Mouse (Mus musculus): Measurements from ENCODE around the gene Dbf4. TPM values are rescaled to one million over a fixed set of nuclear protein-coding genes. Genes with fewer than 3 reads are reported as not detected.

Gene Dbf4
- polyA plus RNA-seq, 1 experiment: 49.5 TPM

GRCm38 (mm10) chr5:8374297-8374906, 48.1 kb downstream of the Dbf4 start:
- H3K27ac ChIP-seq (ENCODE audit: control insufficient read depth, insufficient read depth, low read depth, low read length, poor library complexity): no peak overlapping the region
- TF ChIP-seq CTCF (IDR thresholded peaks at IDR 0.05; ENCODE audit: control insufficient read depth, insufficient read depth, low read length) (no peak), POLR2A (IDR thresholded peaks at IDR 0.05; ENCODE audit: borderline replicate concordance, control insufficient read depth, low read depth, low read length) (no peak)
- H3K4me3 ChIP-seq (replicated peaks; ENCODE audit: control insufficient read depth, low read depth, low read length): no peak overlapping the region
- H3K4me1 ChIP-seq (ENCODE audit: control insufficient read depth, insufficient read depth, low read length): no peaks in the 10 kb centered on the region
- WGBS: 79% methylated on average over 5 of the region's 5 CpGs

- H3K27ac ChIP-seq (ENCODE audit: control insufficient read depth, insufficient read depth, low read depth, low read length, poor library complexity): no peak overlapping the region
- H3K4me1 ChIP-seq (ENCODE audit: control insufficient read depth, insufficient read depth, low read length): no peaks in the 10 kb centered on the region
- no peak for TF ChIP-seq CTCF (IDR thresholded peaks at IDR 0.05; ENCODE audit: control insufficient read depth, insufficient read depth, low read length)
- no peak for TF ChIP-seq POLR2A (IDR thresholded peaks at IDR 0.05; ENCODE audit: borderline replicate concordance, control insufficient read depth, low read depth, low read length)
- WGBS: 76% methylated on average over 4 of the region's 4 CpGs
- H3K4me3 ChIP-seq (replicated peaks; ENCODE audit: control insufficient read depth, low read depth, low read length): no peak overlapping the region
These were observed 49.1 kb downstream of the Dbf4 start for GRCm38 (mm10) chr5:8373415-8373814.

DNA sequence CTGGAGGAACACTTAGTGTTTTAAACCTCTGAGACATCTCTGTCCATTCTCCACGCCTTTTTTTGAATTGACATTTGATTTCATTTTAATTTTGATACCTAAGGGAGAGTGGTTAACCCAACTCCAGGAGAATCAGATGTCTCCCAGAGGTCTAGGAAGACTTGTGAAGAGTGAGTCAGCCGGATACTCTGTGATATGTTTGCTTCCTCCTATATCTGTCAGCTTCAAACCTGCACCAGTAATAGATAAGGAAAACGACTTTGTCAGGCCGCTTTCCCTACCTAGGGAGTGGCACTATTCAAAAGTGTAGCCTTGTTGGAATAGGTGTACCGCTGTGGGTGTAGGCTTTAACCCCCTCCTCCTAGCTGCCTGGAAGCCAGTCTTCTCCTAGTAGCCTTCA, 53.7 kb downstream of the Dbf4 start:
- 66% methylated on average over 5 of the region's 5 CpGs for WGBS
- TF ChIP-seq POLR2A (IDR thresholded peaks at IDR 0.05; ENCODE audit: borderline replicate concordance, control insufficient read depth, low read depth, low read length): no peak
- TF ChIP-seq CTCF (IDR thresholded peaks at IDR 0.05; ENCODE audit: control insufficient read depth, insufficient read depth, low read length): no peak

DNA sequence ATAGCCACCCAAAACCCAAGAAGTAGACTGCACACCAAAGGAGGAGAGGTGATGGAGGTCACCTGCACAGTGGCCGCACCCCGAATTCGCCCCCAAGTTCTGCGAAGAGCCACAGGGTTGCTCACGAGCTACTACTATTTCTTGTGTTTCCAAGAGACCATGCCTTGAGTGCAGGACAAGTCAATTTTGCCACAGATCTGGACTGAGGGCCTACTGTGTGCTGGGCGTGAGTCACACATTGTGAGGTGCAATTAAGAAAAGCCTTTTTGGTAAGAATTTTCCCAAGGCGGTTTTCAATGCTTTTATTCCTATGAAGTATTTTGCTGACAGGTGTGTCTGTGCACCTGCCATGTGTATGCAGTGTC, 54.2 kb downstream of the Dbf4 start:
- no peaks in the 10 kb centered on the region for H3K4me1 ChIP-seq (ENCODE audit: control insufficient read depth, insufficient read depth, low read length)

More for the DNA sequence above, 53.7 kb downstream of the Dbf4 start:
- Histone ChIP-seq H3K27ac (ENCODE audit: control insufficient read depth, insufficient read depth, low read depth, low read length, poor library complexity) (no peak overlapping the region), H3K4me3 (replicated peaks; ENCODE audit: control insufficient read depth, low read depth, low read length) (no peak overlapping the region), H3K4me1 (ENCODE audit: control insufficient read depth, insufficient read depth, low read length) (no peaks in the 10 kb centered on the region)

DNA sequence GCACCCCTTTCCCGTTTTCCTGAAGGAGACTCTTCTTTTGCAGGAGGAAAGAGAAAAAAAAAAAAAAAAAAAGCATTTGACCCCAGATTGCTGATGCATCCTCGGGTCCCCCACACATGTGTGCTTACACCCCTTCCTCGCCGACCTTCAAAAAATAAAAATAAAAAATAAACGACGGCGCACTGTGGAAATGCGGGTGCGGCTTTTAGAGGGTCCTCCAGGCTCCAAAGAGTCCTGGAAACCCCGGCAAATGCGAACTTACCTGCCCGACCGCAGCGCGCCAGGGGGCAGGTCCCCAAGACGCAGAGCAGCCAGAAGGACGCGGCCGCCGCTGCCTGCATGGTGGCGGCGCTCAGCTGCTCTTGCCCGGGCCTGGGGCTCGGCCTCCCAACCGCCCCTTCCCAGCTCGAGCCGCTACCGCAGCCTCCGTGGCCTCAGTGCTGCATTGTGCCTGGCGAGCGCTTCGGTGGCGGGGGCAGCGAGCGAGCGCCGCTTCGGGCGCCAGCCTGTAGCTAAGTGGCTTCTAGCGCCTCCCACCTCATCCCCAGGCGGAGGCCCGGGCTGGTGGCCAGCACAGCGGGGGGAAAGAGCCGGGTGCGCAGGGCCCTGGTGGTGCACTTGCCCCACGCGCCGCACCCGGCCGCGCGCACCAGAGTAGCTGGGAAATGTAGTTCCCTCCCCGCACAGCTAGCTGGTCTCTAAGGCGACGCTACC, 54.7 kb downstream of the Dbf4 start, which contains the start of gene Adam22:
Gene Adam22, minus strand, starts transcription at position 547 of the 714 bp plus-strand sequence.
- Histone ChIP-seq H3K4me3 (replicated peaks; ENCODE audit: control insufficient read depth, low read depth, low read length) (no peak within 1 kb of the TSS), H3K27ac (ENCODE audit: control insufficient read depth, insufficient read depth, low read depth, low read length, poor library complexity) (no peak within 1 kb of the TSS; the same call in 1 of the 2 replicates), H3K4me1 (ENCODE audit: control insufficient read depth, insufficient read depth, low read length) (no peaks in the 10 kb centered on the region)
- WGBS: 1% methylated on average over 54 of the region's 55 CpGs
- TF ChIP-seq CTCF (IDR thresholded peaks at IDR 0.05; ENCODE audit: control insufficient read depth, insufficient read depth, low read length) (no peak), POLR2A (IDR thresholded peaks at IDR 0.05; ENCODE audit: borderline replicate concordance, control insufficient read depth, low read depth, low read length) (no peak)

More for the DNA sequence above, 54.2 kb downstream of the Dbf4 start:
- no peak overlapping the region for H3K27ac ChIP-seq (ENCODE audit: control insufficient read depth, insufficient read depth, low read depth, low read length, poor library complexity)
- H3K4me3 ChIP-seq (replicated peaks; ENCODE audit: control insufficient read depth, low read depth, low read length): no peak overlapping the region
- no peak for TF ChIP-seq POLR2A (IDR thresholded peaks at IDR 0.05; ENCODE audit: borderline replicate concordance, control insufficient read depth, low read depth, low read length)
- no peak for TF ChIP-seq CTCF (IDR thresholded peaks at IDR 0.05; ENCODE audit: control insufficient read depth, insufficient read depth, low read length)
- WGBS: 57% methylated on average over 7 of the region's 7 CpGs

DNA sequence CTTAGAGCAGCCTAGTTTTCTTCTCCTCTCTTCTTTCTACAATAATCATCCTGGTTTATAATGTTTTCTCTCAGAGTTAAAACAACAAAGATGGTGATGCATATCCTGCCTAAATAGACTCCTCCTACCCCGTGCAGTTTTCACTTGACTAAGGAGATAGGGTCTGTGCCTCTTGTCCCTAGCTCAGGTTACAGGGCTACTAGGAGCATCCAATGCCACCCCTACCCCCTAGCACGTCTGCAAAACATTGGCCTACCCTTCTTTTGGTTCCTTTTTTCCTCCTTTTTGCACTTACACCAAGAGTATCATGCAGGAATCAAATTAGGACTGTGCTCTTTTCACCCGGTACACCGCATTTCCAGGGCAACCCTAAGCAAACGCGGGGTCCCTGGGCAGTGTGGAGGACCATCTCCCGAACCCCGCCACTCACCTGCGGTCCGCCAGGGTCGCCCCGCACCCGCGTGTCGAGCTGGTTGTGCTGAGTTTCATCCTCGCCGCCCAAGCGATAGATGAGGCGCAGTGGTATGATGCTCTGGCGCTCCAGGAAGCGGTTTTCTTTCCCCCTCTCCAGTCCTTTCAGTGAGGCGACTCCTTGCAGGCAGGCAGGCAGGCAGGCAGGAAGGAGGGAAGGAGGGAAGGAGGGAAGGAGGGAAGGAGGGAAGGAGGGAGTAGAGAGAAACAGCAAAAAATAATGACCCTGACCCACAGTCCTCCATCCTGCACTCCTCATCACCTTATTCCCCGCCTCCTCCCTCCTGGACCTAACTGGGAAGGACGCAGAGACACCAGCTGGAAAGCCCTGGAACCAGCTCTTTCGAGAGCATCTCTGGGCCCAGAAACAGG, 55.5 kb downstream of the Dbf4 start:
- WGBS: 12% methylated on average over 25 of the region's 25 CpGs
- H3K27ac ChIP-seq (ENCODE audit: control insufficient read depth, insufficient read depth, low read depth, low read length, poor library complexity): no peak overlapping the region
- no peak overlapping the region for H3K4me3 ChIP-seq (replicated peaks; ENCODE audit: control insufficient read depth, low read depth, low read length)
- H3K4me1 ChIP-seq (ENCODE audit: control insufficient read depth, insufficient read depth, low read length): no peaks in the 10 kb centered on the region
- TF ChIP-seq POLR2A (IDR thresholded peaks at IDR 0.05; ENCODE audit: borderline replicate concordance, control insufficient read depth, low read depth, low read length): no peak
- no peak for TF ChIP-seq CTCF (IDR thresholded peaks at IDR 0.05; ENCODE audit: control insufficient read depth, insufficient read depth, low read length)

GRCm38 (mm10) chr5:8362361-8362760, 60.2 kb downstream of the Dbf4 start:
- TF ChIP-seq POLR2A (IDR thresholded peaks at IDR 0.05; ENCODE audit: borderline replicate concordance, control insufficient read depth, low read depth, low read length) (no peak), CTCF (IDR thresholded peaks at IDR 0.05; ENCODE audit: control insufficient read depth, insufficient read depth, low read length) (no peak)
- 59% methylated on average over 1 of the region's 1 CpGs for WGBS
- Histone ChIP-seq H3K4me3 (replicated peaks; ENCODE audit: control insufficient read depth, low read depth, low read length) (no peak overlapping the region), H3K4me1 (ENCODE audit: control insufficient read depth, insufficient read depth, low read length) (peaks cover 1% of the 10 kb centered on the region; the same call in 1 of the 2 replicates), H3K27ac (ENCODE audit: control insufficient read depth, insufficient read depth, low read depth, low read length, poor library complexity) (no peak overlapping the region)

GRCm38 (mm10) chr5:8357677-8358076, 64.8 kb downstream of the Dbf4 start:
- no peak overlapping the region for H3K4me3 ChIP-seq (replicated peaks; ENCODE audit: control insufficient read depth, low read depth, low read length)
- WGBS: 26% methylated on average over 8 of the region's 8 CpGs
- no peak overlapping the region for H3K27ac ChIP-seq (ENCODE audit: control insufficient read depth, insufficient read depth, low read depth, low read length, poor library complexity)
- peaks cover 3% of the 10 kb centered on the region for H3K4me1 ChIP-seq (ENCODE audit: control insufficient read depth, insufficient read depth, low read length)
- TF ChIP-seq POLR2A (IDR thresholded peaks at IDR 0.05; ENCODE audit: borderline replicate concordance, control insufficient read depth, low read depth, low read length) (no peak), CTCF (IDR thresholded peaks at IDR 0.05; ENCODE audit: control insufficient read depth, insufficient read depth, low read length) (no peak)
